In genomic region chr1:48342963-48343362, GRCm38 (mm10) we compare ENCODE assay signal across 22 mouse cellular contexts.
DNase-seq lines count a peak whose midpoint lies in the region; ATAC-seq and TF ChIP-seq lines count a peak whose summit lies in the region.
"Had no signal": no experiment of that assay in that cellular context is flagged by ENCODE, and none has a peak within 500 bp of the region (broad histone marks: within the 10 kb centered on the region; RNA-seq: fewer than 3 reads in every experiment).

No protein-coding gene starts in this region.

- no peak for TF ChIP-seq CTCF in layer of hippocampus, adult 2 months (conservative IDR thresholded peaks at IDR 0.05)
- no peak for TF ChIP-seq CTCF in brain, embryonic 14.5 days (IDR thresholded peaks at IDR 0.05; ENCODE audit: borderline replicate concordance, extremely low read depth, insufficient read depth, insufficient read length)

- DNase-seq in forebrain, embryonic 11.5 days (ENCODE audit: low spot score) = no peak
- peak in 1 of 2 experiments; percentile 48 for DNase-seq in layer of hippocampus, adult 2 months (ENCODE audit: low spot score in 2 of 2)
- no peak for DNase-seq in layer of hippocampus, adult 9-10 months (ENCODE audit: low spot score)
- DNase-seq in brain, adult 2 months (ENCODE audit: low read depth, low spot score) = peak; percentile 14
- DNase-seq in brain, embryonic 14.5 days (ENCODE audit: low read depth) = peak; percentile 58
- no peak for DNase-seq in spleen, postnatal 4 days (ENCODE audit: low spot score in 2 of 2)
- no peak for DNase-seq in thymus, postnatal 4 days
- DNase-seq: adrenal gland, adult 2 months; adrenal gland, postnatal 36 days; cerebellum, adult 2 months; embryo, embryonic 11 days; gastrocnemius, postnatal 10 days; heart, adult 18-20 months; heart, postnatal 10 days; heart, postnatal 4 days had no signal

- H3K36me3 ChIP-seq in forebrain, embryonic 15.5 days = no peaks in the 10 kb centered on the region
- no peaks in the 10 kb centered on the region for H3K36me3 ChIP-seq in forebrain, embryonic 11.5 days (ENCODE audit: control insufficient read depth, insufficient read depth, low read length)
- H3K36me3 ChIP-seq: embryonic facial prominence, embryonic 15.5 days; heart, embryonic 10.5 days; hindbrain, embryonic 12.5 days had no signal

- no peak overlapping the region for H3K9ac ChIP-seq in forebrain, embryonic 15.5 days (replicated peaks)
- no peak overlapping the region for H3K9ac ChIP-seq in forebrain, embryonic 11.5 days (ENCODE audit: low read length)
- H3K9ac ChIP-seq: embryonic facial prominence, embryonic 15.5 days; hindbrain, embryonic 12.5 days had no signal

- no peak overlapping the region for H3K4me3 ChIP-seq in forebrain, embryonic 15.5 days
- no peak overlapping the region for H3K4me3 ChIP-seq in forebrain, embryonic 11.5 days (ENCODE audit: low read depth, low read length)
- no peak overlapping the region for H3K4me3 ChIP-seq in layer of hippocampus, adult 2 months
- H3K4me3 ChIP-seq: embryonic facial prominence, embryonic 15.5 days; erythroblast, embryonic 14.5 days; heart, embryonic 10.5 days; hindbrain, embryonic 12.5 days had no signal

- H3K27me3 ChIP-seq in forebrain, embryonic 15.5 days = no peaks in the 10 kb centered on the region
- no peaks in the 10 kb centered on the region for H3K27me3 ChIP-seq in forebrain, embryonic 11.5 days (ENCODE audit: control insufficient read depth, insufficient read depth, low read length)
- H3K27me3 ChIP-seq: embryonic facial prominence, embryonic 15.5 days; hindbrain, embryonic 12.5 days had no signal

- no peaks in the 10 kb centered on the region for H3K4me1 ChIP-seq in forebrain, embryonic 15.5 days
- no peaks in the 10 kb centered on the region for H3K4me1 ChIP-seq in forebrain, embryonic 11.5 days (replicated peaks; ENCODE audit: control insufficient read depth, insufficient read depth, low read length)
- H3K4me1 ChIP-seq: embryonic facial prominence, embryonic 15.5 days; heart, embryonic 10.5 days; hindbrain, embryonic 12.5 days had no signal

- no peaks in the 10 kb centered on the region for H3K9me3 ChIP-seq in forebrain, embryonic 15.5 days
- no peaks in the 10 kb centered on the region for H3K9me3 ChIP-seq in forebrain, embryonic 11.5 days (ENCODE audit: control insufficient read depth, low read length)
- H3K9me3 ChIP-seq: embryonic facial prominence, embryonic 15.5 days; heart, embryonic 10.5 days; hindbrain, embryonic 12.5 days had no signal

- H3K27ac ChIP-seq in forebrain, embryonic 15.5 days (replicated peaks) = no peak overlapping the region
- H3K27ac ChIP-seq in forebrain, embryonic 11.5 days (ENCODE audit: low read depth, low read length) = no peak overlapping the region
- peak overlapping the region; percentile 75 for H3K27ac ChIP-seq in layer of hippocampus, adult 2 months
- H3K27ac ChIP-seq: embryonic facial prominence, embryonic 15.5 days; heart, embryonic 10.5 days; hindbrain, embryonic 12.5 days had no signal

- peak; percentile 70; the same call in 1 of the 2 replicates for ATAC-seq in forebrain, embryonic 15.5 days (replicated peaks)
- ATAC-seq in forebrain, embryonic 11.5 days (replicated peaks; ENCODE audit: low FRiP score) = no peak
- ATAC-seq: hindbrain, embryonic 16.5 days; inflammation-experienced regulatory T-cells, adult 6 months had no signal

- TF ChIP-seq POLR2A in brain, embryonic 14.5 days (IDR thresholded peaks at IDR 0.05; ENCODE audit: borderline replicate concordance, extremely low read depth, insufficient read depth, insufficient read length, poor library complexity, severe bottlenecking) = no peak

- no peak overlapping the region for H3K4me2 ChIP-seq in forebrain, embryonic 15.5 days (replicated peaks)
- no peak overlapping the region for H3K4me2 ChIP-seq in forebrain, embryonic 11.5 days (ENCODE audit: low read depth, low read length, severe bottlenecking)
- H3K4me2 ChIP-seq: embryonic facial prominence, embryonic 15.5 days; hindbrain, embryonic 12.5 days had no signal

Comparison
In these comparisons a context has a peak if more than half of its experiments do, and no peak if none do; other contexts are left out.
1. DNase-seq: peak in brain, adult 2 months (single experiment) and brain, embryonic 14.5 days (single experiment); none in forebrain, embryonic 11.5 days (single experiment), layer of hippocampus, adult 9-10 months (single experiment), spleen, postnatal 4 days (0 of 2) and thymus, postnatal 4 days (single experiment).